Mouse (Mus musculus) liver, embryonic 14.5 days (tissue): Measurements from ENCODE around the gene Selenon.

ENCODE experiments used
- CTCF ChIP-seq: IDR thresholded peaks from 2 replicates; pipeline ENCODE4 v1.5.1; 2016; ENCODE audit warnings: antibody characterized with exemption, low read depth, control low read depth
- EP300 ChIP-seq: IDR thresholded peaks from 2 replicates; pipeline ENCODE4 v1.6.1; 2016; ENCODE audit warnings: antibody characterized with exemption, low read depth

DNA sequence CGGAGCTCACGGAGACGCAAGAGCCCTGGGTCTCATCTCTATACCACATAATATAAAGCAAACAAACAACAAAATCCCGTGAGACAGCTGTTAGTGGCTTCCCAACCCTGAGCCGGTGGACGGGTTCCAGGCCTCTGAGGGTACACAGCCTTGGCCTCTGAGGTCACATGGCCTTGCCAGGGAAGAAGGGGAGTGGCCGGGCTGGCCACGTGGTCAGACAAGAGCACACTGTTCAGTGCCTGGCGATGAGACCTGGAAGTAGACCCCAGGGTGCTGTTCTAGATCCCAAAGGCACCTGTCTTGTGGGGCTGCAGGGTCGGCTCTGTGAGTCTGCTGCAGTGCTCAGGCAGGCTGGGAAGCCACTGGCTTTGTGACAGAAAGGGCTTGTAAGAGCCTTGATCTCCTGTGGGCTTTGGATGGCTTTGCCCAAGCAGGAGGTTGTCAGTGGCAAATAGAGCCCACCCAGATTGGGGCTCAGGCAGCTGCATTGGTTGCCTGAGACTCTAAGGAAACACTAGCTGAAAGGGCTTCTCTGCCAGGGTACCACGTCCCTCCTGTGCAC, 35.8 kb upstream of the Selenon start:
- TF ChIP-seq CTCF (no peak), EP300 (no peak)
